Mouse (Mus musculus) CD8-positive naive resting alpha-beta T cell, adult 57 days (primary cell): Measurements from ENCODE around the gene Mef2c. TPM values are rescaled to one million over a fixed set of nuclear protein-coding genes. Genes with fewer than 3 reads are reported as not detected.

ENCODE experiments used
- total RNA-seq: library from RNA; stranded (reverse); gene quantifications from one replicate; pipeline ENCODE4 v1.2.4, GENCODE M21; 2023

Mef2c gene
- 49.8 TPM for total RNA-seq

GRCm38 (mm10) chr13:83503919-83504318 is at the start of gene Mef2c:
TSS of gene Mef2c (plus strand) at chr13:83504034.

